Mouse (Mus musculus) liver, embryonic 14.5 days (tissue): Measurements from ENCODE around the gene Pcyt1a.

Experiments
- CTCF ChIP-seq: IDR thresholded peaks from 2 replicates; pipeline ENCODE4 v1.5.1; 2016; ENCODE audit warnings: antibody characterized with exemption, low read depth, control low read depth
- EP300 ChIP-seq: IDR thresholded peaks from 2 replicates; pipeline ENCODE4 v1.6.1; 2016; ENCODE audit warnings: antibody characterized with exemption, low read depth

DNA sequence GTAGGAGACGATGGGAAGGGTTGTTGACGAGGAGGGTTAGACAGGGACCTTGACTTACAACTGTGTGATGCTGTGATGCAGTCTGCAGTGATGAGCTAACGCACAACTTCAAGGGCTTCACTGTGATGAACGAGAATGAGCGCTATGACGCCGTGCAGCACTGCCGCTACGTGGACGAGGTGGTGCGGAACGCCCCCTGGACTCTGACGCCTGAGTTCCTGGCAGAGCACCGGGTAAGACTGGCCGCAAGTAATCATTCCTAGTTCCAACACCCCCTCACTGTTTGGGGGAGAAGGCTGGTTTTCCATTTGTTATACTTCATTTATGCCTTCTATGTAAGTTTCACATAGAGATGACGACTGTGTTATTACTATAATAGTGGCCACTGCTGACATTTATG lies 32.2 kb downstream of the Pcyt1a start:
- TF ChIP-seq CTCF (no peak), EP300 (no peak)
